Mouse (Mus musculus): ENCODE measurements around the gene Ddn. TPM values are rescaled to one million over a fixed set of nuclear protein-coding genes. Genes with fewer than 3 reads are reported as not detected.

The Ddn gene
- total RNA-seq, 2 experiments from 2014 or later: 829 to 842 TPM

Other genes with a start within 250 kb of the Ddn start
- 10 to 100 TPM; 45.5 to 45.9 TPM for gene Ccnt1, start 238.6 kb downstream of the Ddn start, total RNA-seq (2021)
- gene 4930415O20Rik, start 238.5 kb downstream of the Ddn start, total RNA-seq (2021): not detected
- 10 to 100 TPM; 51.7 to 53.7 TPM for gene Adcy6, start 199.4 kb downstream of the Ddn start, total RNA-seq (2021)
- 100 to 1,000 TPM; 277 to 286 TPM for gene Cacnb3, start 178.7 kb downstream of the Ddn start, total RNA-seq (2021)
- gene Ddx23, start 146.6 kb downstream of the Ddn start, total RNA-seq (2021): 10 to 100 TPM; 69.4 to 75.8 TPM
- gene Rnd1, start 132.0 kb downstream of the Ddn start, total RNA-seq (2021): 10 to 100 TPM; 31.8 to 36.8 TPM
- gene Ccdc65, start 101.3 kb downstream of the Ddn start, total RNA-seq (2021): 10 to 100 TPM in 1 of 2 experiments, 1 to 10 TPM in 1; 9.8 to 11.4 TPM
- gene Fkbp11, start 81.3 kb downstream of the Ddn start, total RNA-seq (2021): 1 to 10 TPM; 1.4 to 2.3 TPM
- gene Arf3, start 46.3 kb downstream of the Ddn start, total RNA-seq (2021): 100 to 1,000 TPM; 767 to 776 TPM
- gene Wnt10b, start 31.3 kb downstream of the Ddn start, total RNA-seq (2021): under 1 TPM; 0.37 to 0.62 TPM
- not detected for gene Wnt1, start 19.6 kb downstream of the Ddn start, total RNA-seq (2021)
- 10 to 100 TPM; 44.1 to 55.6 TPM for gene Prkag1, start 22.0 kb upstream of the Ddn start, total RNA-seq (2021)
- gene Kmt2d, start 61.7 kb upstream of the Ddn start, total RNA-seq (2021): 10 to 100 TPM; 78.0 to 80.2 TPM
- 10 to 100 TPM in 1 of 2 experiments, 1 to 10 TPM in 1; 8.2 to 11.6 TPM for gene Rhebl1, start 85.0 kb upstream of the Ddn start, total RNA-seq (2021)
- under 1 TPM; 0.37 to 0.41 TPM for gene Dhh, start 89.0 kb upstream of the Ddn start, total RNA-seq (2021)
- 10 to 100 TPM; 13.8 to 18.4 TPM for gene Lmbr1l, start 108.7 kb upstream of the Ddn start, total RNA-seq (2021)
- gene Tuba1b, start 125.1 kb upstream of the Ddn start, total RNA-seq (2021): 100 to 1,000 TPM; 541 to 580 TPM
- gene Gm49450, start 144.1 kb upstream of the Ddn start, total RNA-seq (2021): not detected
- gene Tuba1a, start 144.2 kb upstream of the Ddn start, total RNA-seq (2021): 1,000 to 10,000 TPM; 1,095 to 1,137 TPM
- gene Tuba1c, start 220.4 kb upstream of the Ddn start, total RNA-seq (2021): 10 to 100 TPM; 71.0 to 80.5 TPM
- gene Prph, start 245.7 kb upstream of the Ddn start, total RNA-seq (2021): 1 to 10 TPM; 1.4 to 1.6 TPM

All from left cerebral cortex, postnatal 25 days (tissue).